Mouse (Mus musculus) CH12.LX (cell line): Measurements from ENCODE around the gene Rock2. TPM values are rescaled to one million over a fixed set of nuclear protein-coding genes. Genes with fewer than 3 reads are reported as not detected.

ENCODE experiments used
- DNase-seq: peaks from one replicate; pipeline ENCODE4 v3.0.0-alpha.2; 2013; ENCODE audit errors: extremely low read depth
- H3K27ac ChIP-seq: 2 replicates; pipeline ENCODE4 v1.5.1; 2012; ENCODE audit warnings: low read depth, mild to moderate bottlenecking, control low read depth, moderate library complexity; ENCODE audit not compliant: insufficient read depth
- H3K27me3 ChIP-seq: replicated peaks from 2 replicates; pipeline ENCODE3; 2012; ENCODE audit warnings: inconsistent platforms
- H3K36me3 ChIP-seq, 2 experiments: replicated peaks in 1 of 2; 2 replicates each; pipeline versions ENCODE3 to v1.6.1; 2012; ENCODE audit warnings: inconsistent platforms in 1 of 2, low read length in 1 of 2, mild to moderate bottlenecking in 1 of 2, mixed read lengths in 1 of 2, moderate library complexity in 1 of 2; ENCODE audit not compliant: control insufficient read depth in 1 of 2, insufficient read depth in 1 of 2
- H3K4me1 ChIP-seq, 2 experiments: 2 replicates each; pipeline ENCODE4 v1.6.1; 2012; ENCODE audit warnings: inconsistent platforms in 1 of 2, moderate library complexity in 1 of 2; ENCODE audit not compliant: insufficient read depth in 2 of 2, control insufficient read depth in 1 of 2
- H3K4me2 ChIP-seq: 2 replicates; pipeline ENCODE4 v1.6.1; 2012; ENCODE audit warnings: low read depth, mild to moderate bottlenecking, control low read depth; ENCODE audit not compliant: poor library complexity, insufficient read depth, severe bottlenecking
- H3K4me3 ChIP-seq, 3 experiments: fragments of 150-350 bp in 1 of 3; sonication (generic) in 1 of 3; replicated peaks in 1 of 3; 2 replicates each; pipeline versions ENCODE3 to v1.5.1; 2011 to 2012; ENCODE audit warnings: low read depth in 2 of 3, low read length in 2 of 3, mild to moderate bottlenecking in 2 of 3, moderate library complexity in 2 of 3, control low read depth in 1 of 3, improper control_type of control experiment in 1 of 3, inconsistent platforms in 1 of 3, mixed read lengths in 1 of 3; ENCODE audit not compliant: poor library complexity in 1 of 3
- H3K79me2 ChIP-seq: replicated peaks from 2 replicates; pipeline ENCODE4 v1.6.1; 2012; ENCODE audit warnings: mild to moderate bottlenecking, moderate library complexity; ENCODE audit not compliant: control insufficient read depth, poor library complexity, insufficient read depth, severe bottlenecking; ENCODE audit errors: extremely low read depth
- H3K9ac ChIP-seq: 2 replicates; pipeline ENCODE4 v1.6.1; 2012; ENCODE audit warnings: low read depth, mild to moderate bottlenecking, control low read depth, moderate library complexity; ENCODE audit not compliant: insufficient read depth
- H3K9me3 ChIP-seq: replicated peaks from 2 replicates; pipeline ENCODE3; 2012; ENCODE audit warnings: low read length, inconsistent platforms, mixed read lengths
- BHLHE40 ChIP-seq: IDR thresholded peaks from 2 replicates; pipeline ENCODE4 v1.6.1; 2011; ENCODE audit warnings: mild to moderate bottlenecking, low read depth, low read length, improper control_type of control experiment
- CHD1 ChIP-seq: IDR thresholded peaks from 2 replicates; pipeline ENCODE4 v1.6.1; 2012; ENCODE audit warnings: low read depth, low read length, improper control_type of control experiment, inconsistent platforms
- CHD2 ChIP-seq: IDR thresholded peaks from 2 replicates; pipeline ENCODE4 v1.6.1; 2011; ENCODE audit warnings: low read length, improper control_type of control experiment
- CTCF ChIP-seq, 2 experiments: IDR thresholded peaks in 1 of 2; conservative IDR thresholded peaks in 1 of 2; 2 replicates each; pipeline ENCODE4 v1.5.1; 2011 to 2012; ENCODE audit warnings: low read depth in 2 of 2, low read length in 2 of 2, improper control_type of control experiment in 1 of 2, inconsistent platforms in 1 of 2, mild to moderate bottlenecking in 1 of 2, moderate library complexity in 1 of 2
- E2F4 ChIP-seq: IDR thresholded peaks from 2 replicates; pipeline ENCODE4 v1.6.1; 2011; ENCODE audit warnings: low read depth, low read length, improper control_type of control experiment; ENCODE audit not compliant: insufficient replicate concordance
- ELF1 ChIP-seq: IDR thresholded peaks from 2 replicates; pipeline ENCODE4 v1.6.1; 2014; ENCODE audit warnings: low read depth, mild to moderate bottlenecking, inconsistent platforms, low read length, improper control_type of control experiment
- EP300 ChIP-seq: IDR thresholded peaks from 2 replicates; pipeline ENCODE4 v1.6.1; 2011; ENCODE audit warnings: low read length, improper control_type of control experiment
- ETS1 ChIP-seq: conservative IDR thresholded peaks from 2 replicates; pipeline ENCODE4 v1.6.1; 2012; ENCODE audit warnings: low read depth, mild to moderate bottlenecking, inconsistent platforms, low read length, improper control_type of control experiment, moderate library complexity
- GABPA ChIP-seq: IDR thresholded peaks from 2 replicates; pipeline ENCODE4 v1.6.1; 2012; ENCODE audit warnings: low read depth, low read length, improper control_type of control experiment, inconsistent platforms; ENCODE audit not compliant: insufficient replicate concordance
- HCFC1 ChIP-seq: IDR thresholded peaks from 2 replicates; pipeline ENCODE4 v1.6.1; 2012; ENCODE audit warnings: low read depth, mild to moderate bottlenecking, inconsistent platforms, low read length, improper control_type of control experiment
- IRF4 ChIP-seq: IDR thresholded peaks from 2 replicates; pipeline ENCODE4 v1.6.1; 2014; ENCODE audit warnings: low read depth, mild to moderate bottlenecking, inconsistent platforms, low read length, improper control_type of control experiment
- JUN ChIP-seq: IDR thresholded peaks from 2 replicates; pipeline ENCODE4 v1.6.1; 2011; ENCODE audit warnings: low read depth, mild to moderate bottlenecking, low read length, improper control_type of control experiment, moderate library complexity; ENCODE audit not compliant: insufficient read depth
- JUND ChIP-seq: conservative IDR thresholded peaks from 2 replicates; pipeline ENCODE4 v1.6.1; 2011; ENCODE audit warnings: low read depth, low read length, improper control_type of control experiment
- KAT2A ChIP-seq: IDR thresholded peaks from 2 replicates; pipeline ENCODE4 v1.6.1; 2012; ENCODE audit warnings: low read length, improper control_type of control experiment, inconsistent platforms; ENCODE audit not compliant: insufficient replicate concordance
- MAFK ChIP-seq: IDR thresholded peaks from 2 replicates; pipeline ENCODE4 v1.6.1; 2011; ENCODE audit warnings: low read length, improper control_type of control experiment; ENCODE audit not compliant: insufficient replicate concordance
- MAX ChIP-seq: IDR thresholded peaks from 2 replicates; pipeline ENCODE4 v1.6.1; 2011; ENCODE audit warnings: low read length, improper control_type of control experiment
- MAZ ChIP-seq: IDR thresholded peaks from 2 replicates; pipeline ENCODE4 v1.6.1; 2012; ENCODE audit warnings: low read depth, mild to moderate bottlenecking, inconsistent platforms, low read length, improper control_type of control experiment, moderate library complexity
- MEF2A ChIP-seq: IDR thresholded peaks from 2 replicates; pipeline ENCODE4 v1.6.1; 2014; ENCODE audit warnings: low read depth, mild to moderate bottlenecking, inconsistent platforms, low read length, improper control_type of control experiment, borderline replicate concordance
- MXI1 ChIP-seq: IDR thresholded peaks from 2 replicates; pipeline ENCODE4 v1.6.1; 2011; ENCODE audit warnings: mild to moderate bottlenecking, low read depth, low read length, improper control_type of control experiment
- NELFE ChIP-seq: IDR thresholded peaks from 2 replicates; pipeline ENCODE4 v1.6.1; 2011; ENCODE audit warnings: low read depth, low read length, improper control_type of control experiment
- PAX5 ChIP-seq: IDR thresholded peaks from 2 replicates; pipeline ENCODE4 v1.6.1; 2012; ENCODE audit warnings: low read length, inconsistent platforms, mixed read lengths
- SIN3A ChIP-seq: IDR thresholded peaks from 2 replicates; pipeline ENCODE4 v1.6.1; 2012; ENCODE audit warnings: low read length, improper control_type of control experiment, inconsistent platforms
- TCF12 ChIP-seq: IDR thresholded peaks from 2 replicates; pipeline ENCODE4 v1.6.1; 2014; ENCODE audit warnings: low read depth, mild to moderate bottlenecking, inconsistent platforms, low read length, improper control_type of control experiment
- ZKSCAN1 ChIP-seq: IDR thresholded peaks from 2 replicates; pipeline ENCODE4 v1.6.1; 2012; ENCODE audit warnings: low read depth, inconsistent platforms, low read length, improper control_type of control experiment, borderline replicate concordance
- dilution Hi-C: fragments of 300-500 bp; cut with MboI; formaldehyde crosslinking; loops from 2 replicates; pipeline ENCODE4 v1.14.3; 2020; ENCODE audit warnings: low sequenced_read_pairs; ENCODE audit not compliant: extremely low pct_unique_long_range_greater_than_20kb, extremely low pct_ligation_motif_present
- in situ Hi-C: fragments of 300-500 bp; cut with MboI; formaldehyde crosslinking; loops from 3 replicates; pipeline ENCODE4 v1.14.3; 2019; ENCODE audit warnings: low sequenced_read_pairs, low pct_ligation_motif_present, low pct_unique_long_range_greater_than_20kb, mixed read lengths
- polyA plus RNA-seq: library from polyadenylated mRNA; unstranded; fragments of >175 nt; gene quantifications from 2 replicates; pipeline ENCODE4 v1.2.1, GENCODE M21; 2012; ENCODE audit warnings: low read depth; ENCODE audit not compliant: insufficient read length
- total RNA-seq, 2 experiments: library from RNA; depleted of rRNA; stranded (reverse); fragments of 300-350 nt in 1 of 2; fragments of >200 nt in 1 of 2; gene quantifications; 2 replicates each; pipeline ENCODE4 v1.2.3; 2012 to 2014

Rock2 gene
- total and polyA plus RNA-seq, 3 experiments: 39.1 to 49.9 (median 40.3) TPM

DNA sequence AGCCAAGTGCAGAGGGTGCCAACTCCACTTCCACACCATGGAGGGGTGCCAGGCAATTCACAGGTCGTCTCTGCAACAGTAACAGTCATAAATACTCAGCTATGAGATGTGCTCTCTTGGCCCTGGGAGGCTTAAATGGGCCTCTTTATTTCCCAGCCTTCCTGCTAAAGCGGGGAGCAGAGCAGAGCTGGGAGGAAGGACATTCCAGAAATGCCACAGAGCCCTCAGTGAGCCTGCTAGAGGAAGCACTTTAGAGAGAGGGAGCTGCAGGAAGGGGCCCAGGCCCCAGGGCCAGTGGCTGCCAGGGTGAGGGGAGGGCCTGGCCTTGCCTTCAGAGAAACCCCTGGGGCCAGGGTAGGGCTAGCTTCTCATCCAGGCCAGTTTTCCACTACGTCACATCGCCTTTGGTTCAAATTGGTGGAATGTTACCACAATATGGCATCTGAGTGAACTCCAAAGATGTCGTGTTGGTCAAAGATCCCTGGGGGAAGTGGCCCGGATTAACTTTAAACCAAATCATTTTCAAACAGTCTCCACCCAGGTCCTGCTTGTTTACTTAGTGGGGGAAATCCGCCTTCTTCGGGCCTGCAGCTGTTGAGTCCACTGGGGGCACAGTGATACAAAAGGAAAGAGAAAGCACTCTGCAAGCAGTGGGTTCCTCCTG, 24.2 kb upstream of the Rock2 start (continued):
- peak; percentile 56 for TF ChIP-seq HCFC1
- TF ChIP-seq ELF1: peak; percentile 42; the same call in 1 of the 2 replicates
- no peak for TF ChIP-seq NELFE
- TF ChIP-seq MEF2A: peak; percentile 90
- peak; percentile 70 for TF ChIP-seq CHD2
- peak; percentile 72; the same call in 1 of the 2 replicates for TF ChIP-seq MXI1

DNA sequence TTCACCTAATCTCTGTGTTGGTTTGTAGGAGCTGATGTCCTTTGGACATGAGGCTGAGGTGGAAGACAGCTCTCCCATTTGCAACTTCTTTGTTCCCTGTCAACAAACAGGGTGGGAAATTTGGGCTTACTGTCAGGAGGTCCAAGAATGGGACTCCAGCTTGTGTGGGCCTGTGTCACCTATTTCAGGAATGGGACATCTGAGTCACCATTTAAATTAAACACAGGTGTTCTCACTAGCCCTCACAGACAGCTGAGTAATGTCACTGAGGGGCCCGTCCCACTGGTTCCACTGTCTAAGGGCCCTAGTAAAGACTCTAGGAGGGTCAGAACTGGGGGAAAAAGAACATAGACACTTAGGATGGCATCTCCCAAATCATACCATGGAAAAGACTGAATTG, 22.7 kb upstream of the Rock2 start:
- Histone ChIP-seq H3K36me3 (no peaks in the 10 kb centered on the region), H3K4me2 (peak overlapping the region; percentile 37), H3K27ac (peak overlapping the region; percentile 96)
- dilution Hi-C loops: no loop called here
- TF ChIP-seq EP300 (peak; percentile 95), CTCF (conservative IDR thresholded peaks at IDR 0.05 in 1 of 2, IDR thresholded peaks at IDR 0.05 in 1 of 2; ENCODE audit: low read depth in 2 of 2, low read length in 2 of 2) (no peak), GABPA (no peak), MAX (no peak), ETS1 (peak; percentile 99), IRF4 (peak; percentile 88), JUN (peak; percentile 90), KAT2A (no peak), E2F4 (no peak), MEF2A (peak; percentile 99), BHLHE40 (peak; percentile 43), SIN3A (peak; percentile 66; the same call in 1 of the 2 replicates), JUND (peak; percentile 91), ELF1 (no peak), PAX5 (no peak), ZKSCAN1 (no peak), MAFK (peak; percentile 33; the same call in 1 of the 2 replicates), MAZ (peak; percentile 58; the same call in 1 of the 2 replicates), CHD1 (peak; percentile 97), TCF12 (peak; percentile 99)
- TF ChIP-seq, all 38 proteins: peak for 12
- Histone ChIP-seq H3K27me3 (no peaks in the 10 kb centered on the region), H3K4me1 (peaks cover 60 to 97% of the 10 kb centered on the region in 2 experiments), H3K4me3 (no peak overlapping the region), H3K79me2 (no peaks in the 10 kb centered on the region), H3K9ac (no peak overlapping the region), H3K9me3 (no peaks in the 10 kb centered on the region)
- in situ Hi-C loops: no loop called here
- DNase-seq: peak; percentile 70
